Comparison of ENCODE assay signal across 18 mouse cellular contexts in the genomic region with DNA sequence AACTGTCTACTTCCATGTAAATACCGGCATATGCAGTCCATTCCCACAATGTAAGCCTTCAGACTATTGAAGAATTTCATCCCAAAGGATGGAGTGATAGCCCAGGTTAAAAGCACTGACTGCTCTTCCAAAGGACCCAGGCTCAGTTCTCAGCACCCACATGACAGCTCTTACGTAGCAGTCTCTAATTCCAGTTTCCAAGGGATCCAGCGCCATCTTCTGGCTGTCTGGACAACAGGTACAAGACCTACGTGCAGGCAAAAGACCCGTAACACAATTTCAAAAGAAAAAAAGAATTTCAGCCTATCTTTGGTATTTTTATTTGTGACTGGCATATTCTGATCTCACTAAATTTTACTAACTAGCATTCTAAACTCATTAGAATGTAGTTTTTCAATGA.
A peak's percentile ranks its signal among the peaks of the same experiment; 100 is the strongest.
DNase-seq lines count a peak whose midpoint lies in the region; ATAC-seq and TF ChIP-seq lines count a peak whose summit lies in the region.
"Had no signal": no experiment of that assay in that cellular context is flagged by ENCODE, and none has a peak within 500 bp of the region (broad histone marks: within the 10 kb centered on the region; RNA-seq: fewer than 3 reads in every experiment).

No protein-coding gene starts in this region.

- no peak overlapping the region for H3K27ac ChIP-seq in intestine, postnatal 0 days (ENCODE audit: low read depth, low read length)
- no peak overlapping the region for H3K27ac ChIP-seq in intestine, embryonic 16.5 days (ENCODE audit: low read length)
- H3K27ac ChIP-seq in ES-E14 (ENCODE audit: insufficient read depth, low read depth, low read length, poor library complexity, severe bottlenecking): no peak overlapping the region
- no peak overlapping the region for H3K27ac ChIP-seq in cortical plate, adult 2 months (ENCODE audit: insufficient read depth, low read length)
- no peak overlapping the region for H3K27ac ChIP-seq in forebrain, embryonic 13.5 days
- H3K27ac ChIP-seq: embryonic facial prominence, embryonic 10.5 days; forebrain, embryonic 15.5 days; hindbrain, embryonic 10.5 days; lung, embryonic 15.5 days; midbrain, embryonic 13.5 days had no signal

- no peak overlapping the region for H3K9ac ChIP-seq in intestine, postnatal 0 days (ENCODE audit: low read depth, low read length)
- no peak overlapping the region for H3K9ac ChIP-seq in intestine, embryonic 16.5 days (ENCODE audit: low read depth, low read length)
- H3K9ac ChIP-seq in ES-E14 (ENCODE audit: insufficient read depth, low read depth, low read length, poor library complexity, severe bottlenecking): no peak overlapping the region
- H3K9ac ChIP-seq in forebrain, embryonic 13.5 days: no peak overlapping the region
- H3K9ac ChIP-seq: forebrain, embryonic 15.5 days; lung, embryonic 15.5 days; midbrain, embryonic 13.5 days had no signal

- H3K4me2 ChIP-seq in intestine, postnatal 0 days (replicated peaks; ENCODE audit: low read depth): no peak overlapping the region
- H3K4me2 ChIP-seq in intestine, embryonic 16.5 days (ENCODE audit: low read depth, low read length): no peak overlapping the region
- no peak overlapping the region for H3K4me2 ChIP-seq in forebrain, embryonic 13.5 days
- H3K4me2 ChIP-seq: forebrain, embryonic 15.5 days; lung, embryonic 15.5 days; midbrain, embryonic 13.5 days had no signal

- TF ChIP-seq POLR2A in cortical plate, adult 2 months (IDR thresholded peaks at IDR 0.05; ENCODE audit: extremely low read depth, insufficient read depth, low read length): no peak

- DNase-seq in lung, postnatal 14 days: peak; percentile 9
- no peak for DNase-seq in lung, postnatal 25 days (ENCODE audit: low spot score)
- DNase-seq in ES-E14 (ENCODE audit: low read depth, low spot score): peak; percentile 28
- no peak for DNase-seq in urinary bladder, adult 2 months (ENCODE audit: low spot score)
- DNase-seq: adrenal gland, adult 2 months; cerebellum, postnatal 25 days; liver; retina, postnatal 1 day had no signal

- no peaks in the 10 kb centered on the region for H3K36me3 ChIP-seq in intestine, postnatal 0 days (ENCODE audit: control insufficient read depth, insufficient read depth)
- H3K36me3 ChIP-seq in intestine, embryonic 16.5 days (ENCODE audit: control insufficient read depth, insufficient read depth, low read length): no peaks in the 10 kb centered on the region
- H3K36me3 ChIP-seq in ES-E14 (ENCODE audit: control insufficient read depth, insufficient read depth, low read length, poor library complexity, severe bottlenecking): no peaks in the 10 kb centered on the region
- no peaks in the 10 kb centered on the region for H3K36me3 ChIP-seq in forebrain, embryonic 13.5 days (ENCODE audit: poor library complexity, severe bottlenecking)
- H3K36me3 ChIP-seq: forebrain, embryonic 15.5 days; lung, embryonic 15.5 days; midbrain, embryonic 13.5 days had no signal

- in situ Hi-C loops in ES-E14 (cut with MboI; ENCODE audit: low sequenced_read_pairs in 2 of 2, unreplicated experiment in 2 of 2): no loop called here

- H3K4me3 ChIP-seq in intestine, postnatal 0 days (ENCODE audit: low read depth, low read length): no peak overlapping the region
- H3K4me3 ChIP-seq in intestine, embryonic 16.5 days (ENCODE audit: low read length): no peak overlapping the region
- no peak overlapping the region for H3K4me3 ChIP-seq in ES-E14 (ENCODE audit: insufficient read depth in 1 of 2, low read depth in 1 of 2, low read length in 2 of 2, poor library complexity in 1 of 2, severe bottlenecking in 1 of 2)
- H3K4me3 ChIP-seq in cortical plate, adult 2 months (ENCODE audit: insufficient read depth, low read length): no peak overlapping the region
- no peak overlapping the region for H3K4me3 ChIP-seq in forebrain, embryonic 13.5 days
- H3K4me3 ChIP-seq: embryonic facial prominence, embryonic 10.5 days; forebrain, embryonic 15.5 days; hindbrain, embryonic 10.5 days; lung, embryonic 15.5 days; midbrain, embryonic 13.5 days had no signal

- H3K9me3 ChIP-seq in intestine, postnatal 0 days (ENCODE audit: control insufficient read depth): no peaks in the 10 kb centered on the region
- no peaks in the 10 kb centered on the region for H3K9me3 ChIP-seq in intestine, embryonic 16.5 days (ENCODE audit: control insufficient read depth, low read length)
- H3K9me3 ChIP-seq in ES-E14 (ENCODE audit: control insufficient read depth, insufficient read depth, low read depth, low read length): no peaks in the 10 kb centered on the region
- no peaks in the 10 kb centered on the region for H3K9me3 ChIP-seq in forebrain, embryonic 13.5 days (replicated peaks)
- H3K9me3 ChIP-seq: embryonic facial prominence, embryonic 10.5 days; forebrain, embryonic 15.5 days; hindbrain, embryonic 10.5 days; lung, embryonic 15.5 days; midbrain, embryonic 13.5 days had no signal

- no peaks in the 10 kb centered on the region for H3K4me1 ChIP-seq in intestine, postnatal 0 days (replicated peaks; ENCODE audit: control insufficient read depth, insufficient read depth, low read length)
- no peaks in the 10 kb centered on the region for H3K4me1 ChIP-seq in intestine, embryonic 16.5 days (ENCODE audit: control insufficient read depth, insufficient read depth, low read length)
- H3K4me1 ChIP-seq in ES-E14 (ENCODE audit: control insufficient read depth in 2 of 2, insufficient read depth in 2 of 2, low read length in 2 of 2, poor library complexity in 1 of 2): no peaks in the 10 kb centered on the region
- H3K4me1 ChIP-seq in cortical plate, adult 2 months (ENCODE audit: control insufficient read depth, insufficient read depth, low read length): no peaks in the 10 kb centered on the region
- no peaks in the 10 kb centered on the region for H3K4me1 ChIP-seq in forebrain, embryonic 13.5 days
- H3K4me1 ChIP-seq: embryonic facial prominence, embryonic 10.5 days; forebrain, embryonic 15.5 days; hindbrain, embryonic 10.5 days; lung, embryonic 15.5 days; midbrain, embryonic 13.5 days had no signal

- no peak for ATAC-seq in intestine, postnatal 0 days
- no peak for ATAC-seq in intestine, embryonic 16.5 days
- no peak for ATAC-seq in forebrain, embryonic 13.5 days
- ATAC-seq: forebrain, embryonic 15.5 days; inflammation-experienced regulatory T-cells, adult 6 months; midbrain, embryonic 13.5 days had no signal

- WGBS in intestine, postnatal 0 days: 93% methylated on average over 5 of the region's 5 CpGs
- WGBS in intestine, embryonic 16.5 days: 93% methylated on average over 5 of the region's 5 CpGs
- WGBS in forebrain, embryonic 13.5 days: 86% methylated on average over 5 of the region's 5 CpGs

- TF ChIP-seq CTCF in intestine, postnatal 0 days (IDR thresholded peaks at IDR 0.05; ENCODE audit: low read depth): peak; percentile 26
- 0 out of 2 replicates have a peak, but pooled peaks have one; percentile 7 for TF ChIP-seq CTCF in cortical plate, adult 2 months (IDR thresholded peaks at IDR 0.05; ENCODE audit: extremely low read depth, insufficient read depth, low read length)

- no peaks in the 10 kb centered on the region for H3K27me3 ChIP-seq in intestine, postnatal 0 days (replicated peaks; ENCODE audit: control insufficient read depth, insufficient read depth, low read length)
- no peaks in the 10 kb centered on the region for H3K27me3 ChIP-seq in intestine, embryonic 16.5 days (replicated peaks; ENCODE audit: control insufficient read depth, insufficient read depth, low read length)
- no peaks in the 10 kb centered on the region for H3K27me3 ChIP-seq in forebrain, embryonic 13.5 days
- H3K27me3 ChIP-seq: forebrain, embryonic 15.5 days; lung, embryonic 15.5 days; midbrain, embryonic 13.5 days had no signal

TF ChIP-seq in ES-E14, 5 proteins besides CTCF, POLR2A, EP300 and RAD21:
- TF ChIP-seq ZC3H11A (IDR thresholded peaks at IDR 0.05; ENCODE audit: borderline replicate concordance, low read depth, low read length) (0 out of 2 replicates have a peak, but pooled peaks have one; percentile 16), MAFK (IDR thresholded peaks at IDR 0.05; ENCODE audit: insufficient read depth, low read depth, low read length) (no peak), ZNF384 (IDR thresholded peaks at IDR 0.05; ENCODE audit: low read depth, low read length) (no peak), HCFC1 (IDR thresholded peaks at IDR 0.05; ENCODE audit: borderline replicate concordance, insufficient read depth, low read length) (no peak)

Comparison
In these comparisons a context has a peak if more than half of its experiments do, and no peak if none do; other contexts are left out.
1. DNase-seq: peak in lung, postnatal 14 days (single experiment) and ES-E14 (single experiment); none in lung, postnatal 25 days (single experiment) and urinary bladder, adult 2 months (single experiment).